Mouse (Mus musculus): ENCODE data around the gene Arl2.

DNA sequence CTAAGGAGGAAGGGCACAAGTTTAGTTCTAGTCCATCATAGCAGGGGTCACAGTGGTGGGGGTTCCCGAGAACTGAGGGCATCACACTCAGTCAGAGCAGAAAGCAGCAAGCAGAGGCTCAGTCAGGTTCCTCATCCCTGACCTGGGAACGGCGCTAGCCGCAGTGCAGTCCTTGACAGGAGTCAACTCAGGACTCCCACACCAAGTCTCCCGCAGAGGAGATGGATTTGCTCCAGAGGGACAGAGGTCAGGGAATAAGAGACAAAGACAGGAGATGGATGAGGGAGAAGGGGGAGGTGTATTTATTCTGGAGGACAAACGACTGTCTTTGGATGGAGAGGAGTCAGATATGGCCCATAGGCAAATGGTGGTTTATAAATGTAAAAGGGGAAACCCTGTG is 28.2 kb downstream of the Arl2 start:
- no peak for TF ChIP-seq POLR2A (IDR thresholded peaks at IDR 0.05; ENCODE audit: borderline replicate concordance, low read depth, low read length)
- TF ChIP-seq CTCF (IDR thresholded peaks at IDR 0.05; ENCODE audit: low read depth, low read length), result no peak

Measured in bone marrow macrophage, adult 2 months (primary cell).